Mouse (Mus musculus): ENCODE results near the gene Hyls1.

Hyls1 gene

DNA sequence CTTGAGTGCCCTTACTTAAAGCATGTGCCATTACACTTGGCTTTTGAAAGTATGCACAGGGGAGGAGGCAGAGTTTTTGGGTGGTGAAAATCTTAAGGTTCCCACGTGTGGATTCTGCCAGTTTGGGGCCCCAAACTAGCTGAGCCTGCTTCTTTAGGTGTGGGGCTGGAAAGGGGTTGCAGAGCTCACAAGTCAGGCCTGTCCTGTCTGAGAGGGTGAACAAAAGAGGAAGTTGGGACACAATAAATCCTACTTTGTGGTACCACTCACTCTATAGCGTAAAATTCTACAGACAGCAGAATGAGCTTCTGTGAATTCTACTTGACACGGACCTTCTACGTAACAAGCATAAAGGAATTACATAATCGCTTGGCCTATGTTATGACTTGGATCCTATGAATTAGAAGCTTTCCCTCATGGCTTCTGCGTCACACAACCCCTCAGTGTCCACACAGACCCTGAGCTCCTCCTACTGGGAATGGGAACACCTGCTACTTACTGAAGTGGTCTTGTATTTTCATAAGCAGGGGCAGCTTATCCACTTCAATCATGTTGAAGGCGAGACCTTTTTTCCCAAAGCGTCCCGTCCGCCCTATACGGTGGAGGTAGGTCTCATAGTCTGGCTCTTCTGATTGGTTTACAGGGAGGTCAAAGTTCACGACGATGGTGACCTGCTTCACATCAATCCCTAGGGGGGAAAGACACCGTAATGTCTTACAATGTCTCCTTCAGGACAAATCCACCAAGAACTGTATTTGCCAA is 26.9 kb downstream of the Hyls1 start:
- DNase-seq (ENCODE audit: low spot score in 2 of 2), result no peak

DNA sequence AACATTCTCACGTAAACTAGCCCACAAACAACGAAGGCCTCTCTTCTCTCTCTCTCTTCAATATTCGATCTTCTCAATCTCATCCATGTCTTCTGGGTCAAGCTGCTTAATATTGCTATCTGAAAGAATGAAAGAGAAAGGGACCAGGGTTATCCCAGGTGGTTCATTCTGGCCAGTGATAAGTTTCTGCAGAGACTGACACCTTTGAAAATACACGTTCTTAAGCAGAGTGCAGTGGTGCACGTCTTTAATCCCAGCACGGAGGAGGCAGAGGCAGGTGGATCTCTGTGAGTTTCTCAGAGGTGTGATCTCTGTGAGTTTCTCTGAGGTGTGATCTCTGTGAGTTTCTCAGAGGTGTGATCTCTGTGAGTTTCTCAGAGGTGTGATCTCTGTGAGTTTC is 28.3 kb downstream of the Hyls1 start:
- DNase-seq (ENCODE audit: low spot score in 2 of 2), result no peak

- DNase-seq (ENCODE audit: low spot score in 2 of 2), result peak; percentile 57 to 78
These were observed 28.7 kb downstream of the Hyls1 start for GRCm38 (mm10) chr9:35541488-35541887.

DNA sequence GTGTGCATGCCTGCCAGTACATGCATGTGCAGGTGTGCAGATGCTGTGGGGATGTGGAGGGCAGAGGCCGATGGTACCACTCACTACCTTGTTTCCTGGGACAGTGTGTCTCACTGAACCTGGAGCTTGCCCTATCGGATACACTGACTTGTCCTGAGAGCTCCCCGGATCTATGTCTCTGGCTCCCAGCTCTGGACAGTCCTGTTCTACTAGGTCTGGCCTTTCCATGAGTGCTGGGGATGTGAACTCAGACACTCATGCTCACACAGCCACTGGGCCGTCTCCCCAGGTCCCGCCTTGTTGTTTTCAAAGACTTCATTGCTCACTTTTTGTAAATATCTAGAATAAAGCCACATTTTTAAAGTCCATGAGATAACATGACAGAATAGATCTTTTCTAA is 29.2 kb downstream of the Hyls1 start:
- DNase-seq (ENCODE audit: low spot score in 2 of 2), result no peak

GRCm38 (mm10) chr9:35539001-35539750 is 31.0 kb downstream of the Hyls1 start:
- DNase-seq (ENCODE audit: low spot score in 2 of 2), result no peak

DNA sequence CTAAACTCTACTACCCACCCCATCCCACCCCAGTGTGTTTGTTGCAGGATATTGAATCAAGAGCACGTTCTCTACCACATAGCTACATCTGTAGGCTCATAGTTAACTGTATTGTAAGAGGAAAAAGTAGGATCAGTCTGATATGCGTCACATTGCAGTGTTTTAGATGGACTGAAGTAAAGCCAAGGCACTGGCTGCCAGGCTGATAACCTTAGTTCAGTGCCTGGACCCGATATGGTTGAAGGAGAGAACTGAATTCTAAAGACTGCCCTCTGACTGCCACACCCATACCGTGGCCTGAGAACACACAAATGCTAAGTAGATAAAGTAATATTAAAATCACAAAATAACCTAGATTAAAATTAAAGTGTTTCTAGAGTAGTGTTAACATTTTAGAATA is 34.3 kb downstream of the Hyls1 start:
- no peak for DNase-seq (ENCODE audit: low spot score in 2 of 2)

GRCm38 (mm10) chr9:35535110-35535509 is 35.1 kb downstream of the Hyls1 start:
- peak; percentile 21 to 42 for DNase-seq (ENCODE audit: low spot score in 2 of 2)

GRCm38 (mm10) chr9:35533266-35533665 is 36.9 kb downstream of the Hyls1 start:
- no peak for DNase-seq (ENCODE audit: low spot score in 2 of 2)

DNA sequence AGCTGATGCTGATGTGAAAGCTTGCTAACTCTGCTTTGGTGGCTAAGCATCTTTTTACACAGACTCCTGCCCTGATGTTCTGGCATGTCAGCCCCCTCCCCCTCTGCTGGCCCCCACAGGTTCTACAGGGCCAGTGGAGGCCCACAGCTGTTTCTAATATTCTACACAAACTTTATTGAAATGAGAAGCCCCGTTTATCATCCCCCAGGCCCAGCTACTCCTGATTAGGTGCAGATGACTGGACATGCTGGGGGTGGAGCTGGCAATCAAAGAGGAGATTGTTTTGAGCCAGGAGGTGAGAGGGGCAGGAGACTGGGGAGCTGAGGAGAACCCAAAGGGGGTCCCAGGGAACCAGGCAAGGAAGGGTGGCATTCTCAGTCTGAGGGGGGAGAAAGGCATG is 40.4 kb downstream of the Hyls1 start:
- DNase-seq (ENCODE audit: low spot score in 2 of 2), result no peak

GRCm38 (mm10) chr9:35529141-35529540 is 41.1 kb downstream of the Hyls1 start:
- DNase-seq (ENCODE audit: low spot score in 2 of 2), result no peak

DNA sequence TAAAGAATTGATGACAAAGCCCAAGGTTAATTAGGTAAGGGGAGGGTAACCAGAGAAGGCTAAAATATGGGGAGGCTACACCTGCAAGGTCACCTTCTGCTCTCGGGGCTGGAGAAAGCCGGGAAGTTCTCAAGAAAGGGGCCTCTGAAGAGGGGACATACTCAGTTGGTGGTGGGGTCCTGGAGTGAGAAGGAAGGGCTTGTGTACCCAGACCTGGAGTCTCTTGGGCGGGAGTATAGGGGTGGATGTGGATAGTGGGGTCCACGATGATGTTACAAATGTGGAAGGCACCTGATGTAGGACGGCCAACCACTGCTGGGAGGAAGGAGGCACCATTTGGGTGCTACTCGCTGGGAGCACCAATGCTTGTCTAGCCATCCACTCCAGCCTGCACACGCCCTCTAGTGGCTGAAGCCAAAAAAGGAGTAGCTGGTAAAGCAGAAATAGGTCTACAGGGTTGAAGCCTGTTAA is 46.2 kb downstream of the Hyls1 start:
- peak; percentile 5 to 50 for DNase-seq (ENCODE audit: low spot score in 2 of 2)

- no peak for DNase-seq (ENCODE audit: low spot score in 2 of 2)
These were observed 46.7 kb downstream of the Hyls1 start for GRCm38 (mm10) chr9:35523541-35523940.

DNA sequence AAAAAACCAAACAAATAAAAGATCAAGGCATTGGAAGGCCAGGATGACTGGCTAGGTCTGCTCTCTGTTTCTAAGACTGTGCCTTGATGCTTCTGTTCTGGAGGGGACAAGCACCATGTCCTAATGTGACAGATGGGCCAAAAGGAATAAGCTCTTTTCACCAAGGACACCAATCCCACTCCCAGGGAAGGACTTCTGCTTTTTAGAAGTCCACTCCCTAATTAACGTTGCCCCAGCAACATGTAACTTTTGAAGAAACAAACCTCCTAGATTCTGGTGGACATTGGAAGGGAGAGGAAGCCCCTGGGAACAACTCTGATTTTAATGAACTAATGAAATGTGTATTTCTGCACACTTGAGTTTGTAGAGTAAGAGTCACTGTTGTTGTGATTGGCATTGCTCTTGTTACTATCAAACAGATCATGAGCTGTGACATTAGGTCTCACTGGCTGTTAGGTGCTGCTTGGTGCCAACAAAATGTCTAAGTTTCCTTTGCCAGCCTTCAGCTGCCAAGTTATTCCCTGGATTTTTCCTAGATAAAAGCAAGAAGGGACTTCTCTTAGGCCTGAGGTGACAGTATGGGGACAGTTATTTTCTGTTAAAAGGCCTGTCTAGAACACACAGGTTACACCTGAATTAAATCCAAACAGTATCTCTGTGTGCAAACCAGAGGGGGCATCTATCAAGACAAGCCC is 47.2 kb downstream of the Hyls1 start:
- DNase-seq (ENCODE audit: low spot score in 2 of 2), result no peak

DNA sequence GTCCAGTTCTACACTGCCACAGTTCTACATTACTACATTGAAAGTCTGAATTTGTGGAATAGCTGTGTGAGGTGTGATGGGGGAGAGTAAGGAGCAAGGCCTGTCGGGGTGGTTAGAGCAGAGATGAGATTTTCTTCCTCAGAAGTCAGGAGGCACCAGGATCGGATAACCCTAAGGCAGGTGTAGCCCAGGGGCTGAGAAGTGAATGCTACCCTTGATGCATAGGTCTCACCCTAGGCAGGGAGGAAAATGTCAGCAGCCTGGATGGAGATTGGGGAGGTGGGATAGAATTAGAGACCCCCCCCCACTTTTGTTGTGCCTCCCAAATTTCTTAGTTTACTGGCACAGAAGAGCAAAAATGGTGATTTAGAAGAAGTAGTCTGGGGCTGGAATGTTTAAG is 48.0 kb downstream of the Hyls1 start:
- no peak for DNase-seq (ENCODE audit: low spot score in 2 of 2)

GRCm38 (mm10) chr9:35520631-35521348 is 49.4 kb downstream of the Hyls1 start:
- DNase-seq (ENCODE audit: low spot score in 2 of 2), result no peak

- no peak for DNase-seq (ENCODE audit: low spot score in 2 of 2)
These were observed 52.0 kb downstream of the Hyls1 start, which contains the start of gene Gm1113 for GRCm38 (mm10) chr9:35518169-35518568. Gm1113 (minus strand) TSS chr9:35518269.

DNA sequence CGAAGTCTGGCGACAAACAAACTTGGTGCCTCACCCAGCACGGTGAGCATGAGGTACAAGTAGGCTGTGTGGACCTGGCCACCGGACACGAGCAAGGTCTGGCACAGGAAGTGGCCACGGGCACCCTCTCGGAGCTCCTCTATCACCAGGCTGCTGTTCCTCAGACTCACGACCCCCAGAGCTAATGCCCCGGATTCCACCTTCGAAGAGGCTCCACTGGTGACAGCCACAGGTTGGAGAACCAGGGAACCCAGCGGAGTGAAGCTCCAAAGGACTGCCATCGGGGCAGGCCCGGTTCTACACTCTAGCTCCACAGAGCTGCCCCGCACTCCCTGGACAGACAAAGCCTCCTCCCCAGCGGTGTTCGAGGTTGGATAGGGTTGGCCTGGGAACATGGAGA is 53.5 kb downstream of the Hyls1 start:
- no peak for DNase-seq (ENCODE audit: low spot score in 2 of 2)

DNA sequence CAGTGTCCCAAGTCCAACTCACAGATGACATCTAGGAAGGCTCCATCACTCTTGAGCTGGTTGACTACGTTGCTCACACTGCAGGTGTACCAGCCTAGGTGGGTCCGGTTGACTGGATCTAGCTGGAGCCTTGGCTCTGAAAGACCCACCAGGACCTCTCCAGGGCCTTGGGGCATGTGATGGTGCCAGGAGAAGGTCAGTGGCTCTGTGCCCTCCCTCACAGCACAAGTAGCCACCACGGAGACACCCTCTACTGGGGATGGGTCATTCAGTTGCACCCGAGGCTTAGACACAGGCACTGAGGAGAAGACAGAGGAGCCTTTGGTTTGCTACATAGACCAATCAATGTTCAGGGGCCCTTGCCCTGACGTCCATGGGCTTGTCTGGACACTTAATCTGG is 54.0 kb downstream of the Hyls1 start:
- DNase-seq (ENCODE audit: low spot score in 2 of 2), result no peak

DNA sequence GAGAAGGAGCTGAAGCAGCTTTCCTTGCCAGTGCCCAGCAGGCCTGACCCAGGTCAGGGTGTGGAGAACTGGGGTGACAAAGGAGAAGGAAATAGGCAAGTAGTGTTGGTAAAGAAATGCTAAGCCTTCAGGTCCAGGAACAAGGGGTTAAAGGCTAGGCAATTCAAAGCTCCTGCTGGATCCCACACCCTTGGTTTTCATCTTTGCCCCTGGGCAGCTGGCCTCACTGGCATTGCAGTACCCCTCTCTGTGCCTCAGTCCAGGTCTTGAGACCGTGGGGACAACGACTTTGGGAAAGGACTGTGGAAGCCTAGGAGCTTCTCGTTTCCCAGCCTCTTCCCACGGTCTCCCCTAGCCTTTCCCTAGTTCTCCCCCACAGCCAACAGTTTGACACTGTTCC is 56.3 kb downstream of the Hyls1 start:
- DNase-seq (ENCODE audit: low spot score in 2 of 2), result no peak
